Mouse (Mus musculus) left cerebral cortex, adult 8-10 months (tissue): ENCODE results near the gene D10Jhu81e. TPM values are rescaled to one million over a fixed set of nuclear protein-coding genes. Genes with fewer than 3 reads are reported as not detected.
"Not testable (repeated sequence)": the region's sequence is repeated elsewhere in the genome, so short reads cannot be mapped to it uniquely, and the experiment has no call there.

Experiments used
- DNase-seq, 2 experiments: peaks; one replicate each; pipeline ENCODE4 v3.0.0; 2022; ENCODE audit warnings: low spot score in 2 of 2
- total RNA-seq, 4 experiments: library from RNA; stranded (reverse); gene quantifications; 2 replicates each; pipeline ENCODE4 v1.2.4; 2022

D10Jhu81e gene
- total RNA-seq = 100 to 1,000 TPM; 105 to 120 (median 117) TPM

DNA sequence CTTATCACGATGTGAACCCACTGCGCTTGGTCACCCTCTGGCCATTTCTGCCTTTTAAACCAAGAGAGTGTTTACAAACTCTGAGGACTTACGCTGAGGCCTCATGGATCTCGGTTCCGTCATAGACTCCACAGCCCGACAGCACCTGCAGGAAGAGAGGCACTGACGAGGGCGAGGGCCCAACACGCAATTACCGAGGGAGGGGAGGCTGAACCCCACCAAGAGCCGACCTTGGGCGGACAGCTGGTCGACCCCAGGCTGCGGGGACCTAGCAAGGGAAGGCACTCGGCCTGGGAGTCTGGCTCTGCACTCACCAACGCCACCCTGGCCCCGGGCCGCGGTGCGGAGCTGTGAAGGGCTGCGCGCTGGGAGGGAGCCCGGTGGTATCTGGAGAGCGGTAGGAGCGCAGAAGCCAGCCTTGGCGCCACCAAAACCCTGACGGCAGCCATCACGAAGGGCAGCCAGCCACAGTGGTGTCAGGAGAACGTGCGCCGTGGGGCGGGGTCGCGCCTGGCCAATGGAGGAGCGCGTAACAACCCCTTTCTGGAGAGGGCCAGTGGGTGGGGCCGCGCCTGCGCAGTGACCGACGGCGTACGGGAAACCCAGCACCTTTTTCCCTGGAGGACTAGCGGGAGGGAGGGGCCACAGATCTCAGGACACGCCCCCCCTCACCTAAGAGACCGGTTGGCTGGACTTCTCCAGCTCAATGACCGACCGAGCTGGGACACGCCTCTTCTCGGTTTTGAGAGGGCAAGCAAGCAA, at the start of gene D10Jhu81e:
Gene D10Jhu81e (minus strand): TSS at position 502 of the 762 bp plus-strand sequence.
- DNase-seq = peak; percentile 99

DNA sequence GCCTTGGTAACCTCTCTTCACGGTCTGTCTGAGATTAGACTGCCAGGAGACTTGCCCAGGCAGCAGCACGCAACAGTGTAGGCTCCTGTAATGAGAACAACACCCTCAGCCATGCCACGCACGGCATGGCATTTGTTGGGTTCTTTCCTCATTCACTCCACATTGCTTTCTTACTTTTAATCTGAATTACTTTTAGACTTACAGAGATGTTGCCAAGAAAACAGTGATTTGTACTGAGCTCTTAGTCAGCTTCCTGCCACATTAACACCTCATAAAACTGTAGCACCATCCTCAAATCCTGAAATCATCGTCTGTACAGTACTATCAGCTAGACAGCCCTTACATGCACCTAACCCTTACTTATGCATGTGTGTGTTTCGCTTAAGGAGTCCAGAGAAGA, 49.0 kb upstream of the D10Jhu81e start:
- DNase-seq = peak in 1 of 2 experiments; percentile 39

DNA sequence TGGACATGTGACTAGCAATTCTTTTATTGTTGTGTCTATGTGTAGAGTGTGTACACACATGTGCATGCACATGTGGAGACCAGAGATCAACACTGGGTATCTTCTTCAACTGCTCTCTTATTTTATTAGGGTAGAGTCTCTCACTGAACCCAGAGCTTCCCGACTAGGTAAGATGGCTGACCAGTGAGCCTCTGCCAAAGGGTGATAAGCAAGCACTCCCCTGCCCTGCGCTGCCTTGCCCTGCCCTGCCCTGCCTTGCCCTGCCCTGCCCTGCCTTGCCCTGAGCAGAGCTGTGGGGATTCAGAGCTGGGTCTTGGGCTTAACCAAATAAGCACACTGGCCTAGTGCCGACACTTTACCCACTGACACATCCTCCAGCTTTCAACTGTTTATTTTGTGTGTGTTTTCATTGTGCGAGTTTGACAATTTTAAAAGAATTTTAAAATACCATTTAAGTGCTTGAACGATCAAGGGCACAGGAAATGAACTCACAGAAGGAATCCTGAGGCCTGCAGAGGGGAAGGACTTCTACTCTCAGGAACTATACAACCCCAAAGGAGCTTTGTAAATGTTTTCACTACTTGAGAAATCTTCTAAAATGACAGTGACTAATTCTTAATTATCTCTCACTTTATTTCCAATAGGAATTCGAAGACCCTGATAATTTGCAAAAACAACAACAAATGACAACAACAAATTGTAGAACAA, 46.9 kb upstream of the D10Jhu81e start:
- DNase-seq = no peak

DNA sequence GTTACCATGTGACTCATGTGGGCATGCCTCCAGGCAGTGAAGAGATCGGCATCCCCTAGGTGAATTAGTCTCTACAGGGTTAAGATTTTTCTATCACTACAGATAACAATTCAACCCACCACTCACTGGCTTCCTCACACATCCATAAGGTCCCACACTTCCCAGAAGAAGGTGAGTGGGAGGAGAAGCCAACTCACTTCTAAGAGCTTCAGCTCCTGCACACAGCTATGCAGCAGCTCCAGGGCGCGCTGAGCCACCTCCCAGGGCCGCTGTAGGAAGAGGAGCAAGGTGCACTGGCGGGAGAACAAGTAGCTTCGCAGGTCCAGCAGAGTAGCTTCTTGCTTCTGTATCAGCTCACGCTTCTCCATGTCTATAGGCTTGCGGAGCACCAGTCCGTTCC, 44.8 kb upstream of the D10Jhu81e start:
- DNase-seq = peak in 1 of 2 experiments; percentile 41

DNA sequence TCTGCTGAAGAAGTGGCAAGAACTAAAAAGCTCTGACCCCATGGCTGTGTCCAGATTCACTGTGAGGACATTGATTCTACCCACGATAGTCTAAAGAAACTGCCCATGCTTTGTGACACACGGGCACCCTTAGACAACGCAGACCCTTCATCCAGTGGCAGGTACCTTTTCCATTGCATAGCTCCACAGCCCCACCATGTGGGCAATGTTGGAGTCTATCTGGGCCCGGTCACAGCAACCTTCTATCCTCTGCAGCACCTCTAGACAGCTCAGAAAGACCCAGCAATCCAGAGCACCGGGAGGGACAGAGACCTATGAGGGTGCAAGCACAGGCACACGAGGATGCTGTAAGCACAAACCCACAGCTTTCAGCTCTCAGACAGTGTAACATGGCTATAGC, 41.7 kb upstream of the D10Jhu81e start:
- DNase-seq = no peak

DNA sequence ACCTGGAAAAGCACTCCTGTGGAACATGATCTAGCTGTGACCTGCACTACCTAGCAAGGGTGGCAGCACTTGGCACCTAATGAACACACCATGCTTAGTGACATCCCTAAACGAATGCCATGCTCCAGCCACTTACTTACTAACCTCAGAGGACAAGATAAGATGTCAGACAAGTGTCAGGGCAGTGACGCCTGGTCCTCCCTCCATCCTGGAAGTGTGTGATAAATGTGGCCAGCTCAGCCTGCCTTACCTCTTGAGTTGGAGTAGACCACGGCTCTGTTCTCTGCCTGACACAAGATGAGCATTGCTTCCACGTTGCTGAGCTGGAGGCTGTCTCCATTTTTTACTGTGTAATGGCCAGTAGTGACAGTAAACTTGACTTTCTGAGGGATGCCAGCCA, 31.6 kb upstream of the D10Jhu81e start:
- no peak for DNase-seq

DNA sequence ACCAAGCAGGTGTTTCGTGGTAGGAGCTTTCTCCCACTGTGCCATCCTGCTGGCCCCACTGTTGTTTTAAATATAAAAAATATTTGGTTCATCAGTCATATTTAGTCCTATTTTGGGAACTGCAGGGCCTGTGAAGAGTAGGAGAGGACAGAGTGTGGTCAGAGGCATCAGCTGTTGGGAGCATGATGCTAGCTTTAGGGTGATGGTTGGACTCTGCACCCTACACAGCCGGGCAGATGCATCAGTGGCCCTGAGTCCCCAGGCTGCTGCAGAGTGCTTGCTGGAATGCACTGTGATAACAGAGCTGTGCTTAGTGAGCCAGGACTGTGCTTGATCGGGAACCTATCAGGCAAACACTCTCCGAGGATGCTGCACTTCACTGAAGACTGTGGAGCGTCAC, 23.4 kb upstream of the D10Jhu81e start:
- no peak for DNase-seq

DNA sequence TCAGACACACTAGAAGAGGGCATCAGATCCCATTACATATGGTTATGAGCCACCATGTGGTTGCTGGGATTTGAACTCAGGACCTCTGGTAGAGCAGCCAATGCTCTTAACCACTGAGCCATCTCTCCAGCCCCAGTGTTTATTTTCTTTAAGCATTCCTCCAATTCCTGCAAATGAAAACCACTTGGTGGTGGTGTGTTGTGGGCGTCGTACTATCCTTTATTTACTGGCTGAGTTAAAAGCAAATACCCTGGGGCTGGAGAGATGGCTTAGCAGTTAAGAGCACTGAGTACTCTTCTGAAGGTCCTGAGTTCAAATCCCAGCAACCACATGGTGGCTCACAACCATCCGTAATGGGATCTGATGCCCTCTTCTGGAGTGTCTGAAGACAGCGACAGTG, 16.5 kb upstream of the D10Jhu81e start:
- DNase-seq = not testable (repeated sequence)

DNA sequence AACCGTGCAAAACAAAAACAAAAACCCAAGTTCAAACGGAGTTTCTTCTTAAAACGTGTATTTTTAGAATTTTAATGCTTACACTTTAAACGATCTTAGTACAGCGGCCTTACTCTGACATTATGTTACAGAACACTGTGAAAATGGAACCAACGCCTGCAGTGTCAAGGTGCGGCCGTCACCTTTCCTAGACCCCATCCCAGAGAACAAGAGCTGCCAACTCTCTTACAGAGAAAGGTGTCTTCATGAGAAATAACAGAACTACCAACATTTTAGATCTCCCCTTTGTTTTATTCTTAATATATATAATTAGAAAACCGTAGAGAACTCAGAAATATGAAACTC, 15.8 kb upstream of the D10Jhu81e start:
- no peak for DNase-seq

DNA sequence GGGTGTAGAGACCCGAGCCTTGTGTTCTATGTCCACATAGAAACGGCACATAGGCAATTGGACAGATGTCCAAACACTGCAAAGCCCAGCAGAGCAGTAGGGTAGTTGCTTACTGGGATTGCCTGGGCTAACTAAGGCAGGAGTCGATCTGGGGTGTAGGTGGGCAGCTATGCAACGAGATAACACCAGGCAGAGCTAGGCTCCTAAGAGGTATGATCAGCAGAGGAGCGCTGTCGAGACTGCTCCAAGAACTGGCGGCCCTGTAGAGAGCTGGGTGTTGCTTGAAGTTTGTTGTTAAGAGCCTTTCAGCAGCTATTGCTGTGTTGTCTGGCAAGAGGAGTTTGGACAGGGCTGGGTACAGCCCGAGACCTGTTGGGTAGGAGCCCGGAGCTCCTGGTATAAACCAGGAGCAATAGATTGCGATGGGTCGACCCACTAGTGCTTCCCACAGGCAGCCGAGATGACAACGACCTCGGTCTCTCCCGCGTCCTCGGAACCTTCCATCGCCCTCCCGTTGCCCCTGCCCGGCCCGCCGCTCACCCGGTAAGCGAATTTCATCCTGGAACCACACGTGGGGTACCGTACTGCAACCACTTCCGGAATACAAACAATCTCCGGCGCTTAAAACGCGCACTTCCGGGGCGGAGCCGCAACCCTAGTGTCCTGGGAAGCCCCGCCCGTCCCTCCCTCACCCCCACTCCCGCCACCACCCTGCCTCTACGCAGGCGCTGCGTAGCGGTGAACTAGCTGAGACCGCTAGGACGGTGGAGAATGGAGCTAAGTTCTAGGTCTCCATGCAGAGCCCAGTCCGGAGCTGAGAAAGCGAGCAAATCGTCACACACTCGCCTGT, 15.2 kb upstream of the D10Jhu81e start, which contains the start of gene Pwp2:
Gene Pwp2 (minus strand): TSS at position 619 of the 850 bp plus-strand sequence.
- peak; percentile 77 to 87 for DNase-seq

DNA sequence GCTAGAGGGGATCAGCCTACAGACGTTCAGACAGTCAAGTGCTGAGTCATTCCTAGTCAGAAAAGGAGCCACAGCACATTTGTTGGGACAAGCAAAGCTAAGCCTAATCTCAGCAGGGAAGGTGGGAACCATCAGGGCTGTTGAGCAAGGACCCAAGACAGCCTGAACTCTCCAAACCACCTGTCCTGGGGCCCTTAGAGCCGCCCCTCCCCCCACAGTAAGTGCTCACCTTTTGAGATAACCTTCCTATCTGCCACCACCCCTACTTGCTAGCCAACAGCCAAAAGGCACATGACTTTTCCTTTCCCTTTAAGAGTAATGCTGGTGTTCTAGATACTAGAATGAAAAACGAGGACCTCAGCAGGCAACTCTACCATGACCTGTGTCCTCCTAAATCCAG, 14.0 kb upstream of the D10Jhu81e start:
- DNase-seq = no peak

DNA sequence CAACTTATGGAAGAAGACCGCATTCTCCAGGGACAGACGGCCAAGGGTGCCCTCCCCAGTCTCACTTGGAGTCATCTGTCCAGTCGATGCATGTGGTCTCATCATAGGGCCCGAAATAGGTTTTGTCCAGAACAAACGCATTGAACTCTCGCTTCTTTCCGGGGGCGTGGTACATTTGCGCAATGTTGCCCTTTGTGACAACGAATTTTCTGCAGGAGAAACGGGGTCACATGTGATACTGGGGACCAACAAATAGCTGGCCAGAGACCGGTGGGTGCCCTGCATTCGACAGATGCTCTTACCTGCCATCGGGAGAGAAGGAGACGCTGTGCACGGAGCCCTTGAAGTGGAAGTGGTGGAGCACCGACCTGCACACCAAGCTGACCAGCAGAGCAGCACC, 12.7 kb upstream of the D10Jhu81e start:
- no peak for DNase-seq

DNA sequence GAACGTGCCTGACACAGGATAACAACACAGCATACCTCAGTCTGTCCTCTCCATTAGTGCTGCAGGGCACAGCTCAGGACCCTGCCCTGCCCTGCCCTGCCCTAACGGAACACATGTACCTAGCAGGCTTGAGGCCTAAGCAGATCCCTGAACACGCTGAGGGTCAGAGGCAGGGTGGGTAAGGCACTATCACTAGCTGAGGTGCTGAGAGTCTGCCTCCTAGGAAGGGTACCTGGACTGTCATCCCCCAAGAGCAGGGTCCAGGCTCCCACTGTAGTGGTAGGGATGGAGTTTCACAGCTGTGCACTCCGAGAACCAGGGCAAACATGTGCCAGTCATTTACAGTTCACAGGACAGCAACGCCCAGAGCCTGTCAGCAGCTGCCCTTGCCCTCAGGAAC, 4.9 kb upstream of the D10Jhu81e start:
- no peak for DNase-seq

DNA sequence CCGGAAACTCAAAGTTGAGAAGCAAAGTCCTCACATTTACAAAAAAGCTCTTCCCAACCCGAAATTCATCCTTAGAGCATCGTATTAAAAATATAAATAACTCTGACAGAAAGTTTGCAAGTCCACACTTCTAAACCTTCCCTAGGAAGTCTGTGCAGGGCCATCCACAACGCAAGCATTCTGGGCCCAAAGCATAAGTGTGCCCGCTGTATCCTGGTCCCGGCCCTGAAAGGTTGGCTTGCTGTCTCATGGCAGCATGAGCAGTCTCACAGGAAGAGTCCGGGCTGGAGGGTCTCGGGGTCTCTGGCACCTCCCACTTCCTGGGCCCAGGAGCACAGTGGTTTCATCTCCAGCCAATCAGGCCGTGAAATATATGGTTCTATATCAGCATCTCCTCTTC, 2.0 kb upstream of the D10Jhu81e start:
- DNase-seq = no peak

DNA sequence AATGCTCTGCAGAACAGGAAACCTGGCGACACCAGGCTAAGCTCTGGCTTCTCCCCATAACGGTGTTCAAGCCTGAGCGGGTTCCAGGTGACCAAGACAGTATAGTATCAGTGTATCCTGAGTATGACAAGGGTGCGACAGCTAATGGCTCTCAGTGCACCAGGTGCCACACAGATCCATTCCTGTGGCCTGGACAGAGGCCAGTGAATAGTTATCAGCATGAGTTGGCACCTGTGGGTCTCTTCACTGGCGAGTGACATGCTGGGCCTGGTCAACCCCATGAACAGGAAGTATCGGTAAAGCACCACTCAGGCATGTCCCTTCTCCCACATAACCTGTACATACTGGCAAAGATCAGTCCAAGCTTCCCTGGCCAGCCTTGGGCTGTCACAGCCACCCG, 1.5 kb upstream of the D10Jhu81e start:
- peak in 1 of 2 experiments; percentile 23 for DNase-seq

DNA sequence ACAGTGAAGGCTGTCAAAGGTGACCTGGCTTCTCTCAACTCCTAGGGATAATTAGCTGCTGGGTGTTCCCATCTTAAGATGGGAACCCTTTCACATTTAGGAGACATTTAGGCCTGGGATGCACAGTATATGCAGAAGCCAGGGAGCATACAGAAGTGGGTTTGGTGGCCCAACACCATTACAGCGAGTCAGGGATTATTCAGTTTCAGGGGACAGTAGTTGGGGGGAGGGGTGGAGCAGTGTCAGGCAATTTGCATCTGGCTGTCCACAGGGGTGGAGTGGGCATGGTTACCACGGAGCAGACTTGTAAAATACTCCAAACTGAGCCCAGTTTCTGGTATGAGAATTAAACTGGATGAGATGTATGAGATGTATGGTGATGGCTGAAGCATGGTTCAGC, 863 bp upstream of the D10Jhu81e start:
- DNase-seq = no peak

DNA sequence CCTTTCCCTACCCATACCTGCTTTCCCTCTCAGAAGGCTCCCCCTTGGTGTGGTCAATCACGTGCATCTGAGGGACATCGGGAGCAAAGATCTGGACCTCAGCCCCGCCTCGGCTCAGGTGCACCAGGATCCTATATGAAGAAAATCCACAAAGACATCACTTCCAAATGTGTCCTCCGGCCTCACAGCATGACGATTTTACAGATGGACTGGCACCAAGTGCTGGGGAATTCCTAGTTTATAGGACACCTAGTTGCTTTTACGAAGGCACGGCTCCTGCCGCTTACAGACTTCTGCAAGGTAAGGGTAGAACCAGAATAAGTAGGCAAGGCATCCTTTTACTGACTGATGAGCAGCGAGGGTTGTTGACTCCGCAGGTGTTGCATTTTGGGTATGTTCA, 790 bp downstream of the D10Jhu81e start:
- no peak for DNase-seq

DNA sequence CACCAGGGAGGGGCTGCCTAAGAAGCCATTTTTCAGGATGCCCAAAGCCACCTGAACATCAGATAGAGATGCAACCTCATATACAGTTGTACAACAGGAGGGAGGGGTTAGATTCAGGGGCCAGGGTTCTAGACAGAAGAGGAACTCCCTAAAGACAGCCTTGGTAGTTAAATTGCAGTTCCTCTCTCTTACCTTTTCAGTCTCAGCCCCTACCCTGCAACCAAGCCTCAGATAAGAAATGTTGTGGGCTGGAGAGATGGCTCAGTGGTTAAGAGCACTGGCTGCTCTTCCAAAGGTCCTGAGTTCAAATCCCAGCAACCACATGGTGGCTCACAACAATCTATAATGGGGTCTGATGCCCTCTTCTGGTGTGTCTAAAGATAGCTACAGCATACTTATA, 1.8 kb downstream of the D10Jhu81e start:
- DNase-seq = no peak

DNA sequence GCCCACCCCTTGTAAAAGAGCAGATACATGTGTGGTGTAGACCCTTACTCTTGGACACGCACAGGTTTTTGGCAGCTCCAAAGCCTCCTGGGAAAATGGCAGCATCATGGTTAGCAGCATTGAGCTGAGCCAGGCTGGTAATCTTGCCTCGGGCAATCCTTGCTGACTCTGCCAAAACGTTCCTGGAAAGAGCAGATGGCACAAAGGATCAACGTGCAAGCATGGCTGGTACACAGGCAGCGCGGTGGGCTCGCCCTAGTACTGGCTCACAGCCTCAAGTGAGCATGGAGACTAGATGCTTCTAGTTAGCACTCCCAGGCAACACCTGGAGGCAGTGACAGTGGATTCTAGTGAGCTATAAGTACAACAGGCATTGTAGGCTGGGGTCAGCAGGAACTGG, 2.2 kb downstream of the D10Jhu81e start:
- no peak for DNase-seq

DNA sequence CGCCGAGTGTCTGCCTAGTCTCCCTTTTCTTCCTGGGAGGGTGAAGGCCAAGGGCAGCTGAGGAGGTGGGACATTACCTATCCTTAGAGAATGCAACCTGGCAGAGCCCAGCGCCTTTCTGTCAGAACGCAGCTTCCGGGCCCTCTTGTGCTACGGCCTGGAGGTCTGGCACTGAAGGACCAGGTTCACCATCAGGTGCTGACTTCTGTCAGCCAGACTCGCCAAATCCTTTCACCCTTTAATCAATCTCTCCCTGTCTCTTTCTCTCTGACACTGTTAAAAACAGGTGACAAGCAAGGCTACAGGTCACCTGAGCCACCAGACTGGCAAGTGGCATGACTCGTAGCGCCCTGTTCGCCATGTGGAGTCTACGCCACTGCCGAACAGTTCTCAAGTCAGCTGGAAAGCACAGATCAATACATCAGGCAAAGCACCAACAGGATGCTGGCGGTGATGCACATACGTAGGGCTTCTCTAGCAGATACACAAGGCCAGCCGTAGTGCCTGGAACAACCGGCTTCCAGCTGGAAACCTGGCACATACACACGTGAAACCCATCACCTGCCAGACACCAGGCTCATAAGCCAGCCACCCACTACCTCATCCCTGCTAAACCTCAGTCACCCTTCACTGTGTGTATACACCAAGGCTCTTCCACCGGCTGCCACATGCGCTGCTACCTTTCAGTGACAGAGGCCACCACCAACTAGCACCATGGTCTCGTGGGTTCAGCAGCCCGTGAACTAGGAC, 4.2 kb downstream of the D10Jhu81e start:
- no peak for DNase-seq

DNA sequence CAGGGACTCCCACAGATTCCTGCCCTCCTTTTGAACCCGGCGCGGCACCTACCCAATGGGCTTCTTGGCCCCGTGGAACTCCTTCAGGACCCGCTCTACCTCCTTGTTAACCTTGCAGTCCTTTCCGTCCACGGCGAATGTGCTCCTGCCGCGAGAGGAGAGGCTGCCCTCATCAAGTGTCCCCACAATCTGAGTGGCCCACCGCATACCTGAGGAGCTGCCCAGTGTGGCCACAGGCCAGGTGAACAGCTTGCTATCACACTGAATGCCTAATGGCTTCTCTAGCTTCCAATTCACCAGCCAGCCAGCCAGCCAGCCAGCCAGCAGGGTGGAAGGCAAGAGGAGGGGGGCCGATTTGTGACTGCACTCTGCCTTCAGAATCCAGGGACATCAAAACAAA, 4.8 kb downstream of the D10Jhu81e start:
- no peak for DNase-seq
